Mouse (Mus musculus) forebrain, embryonic 11.5 days (tissue): ENCODE data around the gene Polg. TPM values are rescaled to one million over a fixed set of nuclear protein-coding genes. Genes with fewer than 3 reads are reported as not detected.

ENCODE experiments used
- ATAC-seq: fragments of 200-750 bp; cut with Nextera tagmentation; replicated peaks from 2 replicates; pipeline ENCODE4 v1.8.0; 2017; ENCODE audit warnings: moderate TSS enrichment; ENCODE audit not compliant: low FRiP score
- DNase-seq: peaks from one replicate; pipeline ENCODE4 v3.0.0-alpha.2; 2017; ENCODE audit warnings: low spot score
- H3K27ac ChIP-seq: fragments of 300-500 bp; sonication (generic); 2 replicates; pipeline ENCODE4 v1.5.1; 2014; ENCODE audit warnings: low read depth, low read length
- H3K27me3 ChIP-seq: fragments of 300-500 bp; sonication (generic); 2 replicates; pipeline ENCODE4 v1.6.1; 2014; ENCODE audit warnings: mild to moderate bottlenecking, low read length, mixed read lengths; ENCODE audit not compliant: control insufficient read depth, insufficient read depth
- H3K36me3 ChIP-seq: fragments of 300-500 bp; sonication (generic); 2 replicates; pipeline ENCODE4 v1.6.1; 2014; ENCODE audit warnings: mild to moderate bottlenecking, low read length, moderate library complexity, mixed read lengths; ENCODE audit not compliant: control insufficient read depth, insufficient read depth
- H3K4me1 ChIP-seq: fragments of 300-500 bp; sonication (generic); replicated peaks from 2 replicates; pipeline ENCODE4 v1.6.1; 2014; ENCODE audit warnings: low read length, mixed read lengths; ENCODE audit not compliant: control insufficient read depth, insufficient read depth
- H3K4me2 ChIP-seq: fragments of 300-500 bp; sonication (generic); 2 replicates; pipeline ENCODE4 v1.6.1; 2014; ENCODE audit warnings: low read depth, mild to moderate bottlenecking, low read length, moderate library complexity, mixed read lengths; ENCODE audit not compliant: severe bottlenecking
- H3K4me3 ChIP-seq: fragments of 300-500 bp; sonication (generic); 2 replicates; pipeline ENCODE4 v1.5.1; 2014; ENCODE audit warnings: low read depth, low read length
- H3K9ac ChIP-seq: fragments of 300-500 bp; sonication (generic); 2 replicates; pipeline ENCODE4 v1.6.1; 2014; ENCODE audit warnings: low read length
- H3K9me3 ChIP-seq: fragments of 300-500 bp; sonication (generic); 2 replicates; pipeline ENCODE4 v1.6.1; 2016; ENCODE audit warnings: low read length, mixed read lengths; ENCODE audit not compliant: control insufficient read depth
- WGBS: fragments of 180-500 bp; shearing (Covaris S2); extraction: QIAGEN DNeasy Blood & Tissue Kit; methylation state at CpG from one replicate; pipeline ENCODE4 v1.1.7; 2014; 5-methylcytosine and 5-hydroxymethylcytosine counted together
- polyA plus RNA-seq: library from polyadenylated mRNA; unstranded; fragments of >200 nt; fragmentation: Nextera tagmentation; extraction: Ambion mirVana; gene quantifications from 2 replicates; pipeline ENCODE4 v1.2.1, GENCODE M21; 2014

Polg gene
- polyA plus RNA-seq, 1 experiment from 2014 or later = 48.5 TPM

- H3K4me3 ChIP-seq = peak overlapping the region; percentile 91
- DNase-seq (peak; percentile 83), ATAC-seq (peak; percentile 68)
- H3K27ac ChIP-seq = peak overlapping the region; percentile 75
- H3K9ac ChIP-seq = peak overlapping the region; percentile 83
- under 1% methylated on average over 47 of the region's 47 CpGs for WGBS
- H3K27me3 ChIP-seq = no peaks in the 10 kb centered on the region
- H3K36me3 ChIP-seq = no peaks in the 10 kb centered on the region; the same call in 1 of the 2 replicates
- peak overlapping the region; percentile 90 for H3K4me2 ChIP-seq
- peaks cover 12% of the 10 kb centered on the region for H3K4me1 ChIP-seq
- no peaks in the 10 kb centered on the region for H3K9me3 ChIP-seq
Observed at GRCm38 (mm10) chr7:79465461-79466044, 609 bp downstream of the Polg start.

DNA sequence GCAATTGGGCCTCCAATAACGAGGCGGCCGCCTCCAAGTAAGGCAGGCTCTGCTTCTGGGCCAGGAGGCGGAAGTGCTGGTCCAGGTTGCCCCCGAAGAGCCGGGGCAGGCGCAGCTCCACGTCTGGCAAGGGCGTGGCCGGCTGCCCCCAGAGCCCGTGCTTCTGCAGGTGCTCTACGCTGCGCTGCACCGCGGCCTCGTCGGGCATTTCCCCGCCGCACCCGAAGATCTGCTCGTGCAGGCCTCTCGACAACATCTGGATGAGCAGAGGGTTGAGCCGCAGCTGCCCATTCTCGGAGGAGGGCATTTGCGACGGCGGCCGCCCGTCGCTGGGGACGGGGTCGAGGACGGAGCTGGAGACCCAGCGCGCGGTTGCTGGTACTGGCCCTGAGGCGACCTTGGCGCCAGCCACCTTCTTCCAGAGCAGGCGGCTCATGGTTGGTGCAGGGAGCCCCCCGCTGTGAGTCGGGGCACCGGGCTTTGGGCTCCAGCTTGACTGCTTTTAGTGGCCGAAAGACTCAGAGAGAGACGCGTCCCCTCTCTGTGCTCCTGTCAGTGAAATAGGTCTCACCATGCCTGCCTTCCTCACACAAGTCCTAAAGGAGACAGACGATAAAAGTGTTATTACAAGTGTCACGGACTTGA lies 1.3 kb downstream of the Polg start:
- H3K36me3 ChIP-seq = no peaks in the 10 kb centered on the region; the same call in 1 of the 2 replicates
- peak; percentile 67 for DNase-seq
- no peak overlapping the region for H3K27ac ChIP-seq
- peaks cover 12% of the 10 kb centered on the region for H3K4me1 ChIP-seq
- H3K9me3 ChIP-seq = no peaks in the 10 kb centered on the region
- WGBS = 6% methylated on average over 47 of the region's 47 CpGs
- no peaks in the 10 kb centered on the region for H3K27me3 ChIP-seq
- H3K4me3 ChIP-seq = peak overlapping the region; percentile 91
- H3K4me2 ChIP-seq = peak overlapping the region; percentile 90
- peak overlapping the region; percentile 83 for H3K9ac ChIP-seq
- no peak for ATAC-seq

GRCm38 (mm10) chr7:79463376-79464077 lies 2.6 kb downstream of the Polg start:
- H3K27ac ChIP-seq = no peak overlapping the region
- H3K4me1 ChIP-seq = peaks cover 12% of the 10 kb centered on the region
- DNase-seq = no peak
- no peak overlapping the region for H3K9ac ChIP-seq
- H3K4me3 ChIP-seq = no peak overlapping the region
- ATAC-seq = no peak
- H3K9me3 ChIP-seq = no peaks in the 10 kb centered on the region
- WGBS = 91% methylated on average over 11 of the region's 11 CpGs
- H3K4me2 ChIP-seq = no peak overlapping the region
- no peaks in the 10 kb centered on the region; the same call in 1 of the 2 replicates for H3K36me3 ChIP-seq
- no peaks in the 10 kb centered on the region for H3K27me3 ChIP-seq

GRCm38 (mm10) chr7:79461721-79462120 lies 4.4 kb downstream of the Polg start:
- Histone ChIP-seq H3K4me3 (no peak overlapping the region), H3K27ac (no peak overlapping the region), H3K4me1 (peaks cover 12% of the 10 kb centered on the region), H3K27me3 (no peaks in the 10 kb centered on the region), H3K9ac (no peak overlapping the region), H3K9me3 (no peaks in the 10 kb centered on the region), H3K4me2 (no peak overlapping the region), H3K36me3 (peaks cover 5% of the 10 kb centered on the region; the same call in 1 of the 2 replicates)
- ATAC-seq (no peak), DNase-seq (no peak)
- WGBS = 92% methylated on average over 10 of the region's 10 CpGs

GRCm38 (mm10) chr7:79447486-79447885 lies 18.7 kb downstream of the Polg start:
- H3K4me3 ChIP-seq = no peak overlapping the region
- H3K9me3 ChIP-seq = no peaks in the 10 kb centered on the region
- H3K27ac ChIP-seq = no peak overlapping the region
- DNase-seq = no peak
- peaks cover 17% of the 10 kb centered on the region for H3K36me3 ChIP-seq
- 93% methylated on average over 3 of the region's 3 CpGs for WGBS
- no peak overlapping the region for H3K4me2 ChIP-seq
- ATAC-seq = no peak
- H3K4me1 ChIP-seq = no peaks in the 10 kb centered on the region
- no peak overlapping the region for H3K9ac ChIP-seq
- H3K27me3 ChIP-seq = no peaks in the 10 kb centered on the region

GRCm38 (mm10) chr7:79447048-79447447 lies 19.1 kb downstream of the Polg start:
- WGBS = 87% methylated on average over 2 of the region's 2 CpGs
- ATAC-seq (no peak), DNase-seq (no peak)
- Histone ChIP-seq H3K9me3 (no peaks in the 10 kb centered on the region), H3K4me2 (no peak overlapping the region), H3K9ac (no peak overlapping the region), H3K27me3 (no peaks in the 10 kb centered on the region), H3K36me3 (peaks cover 16% of the 10 kb centered on the region), H3K4me1 (no peaks in the 10 kb centered on the region), H3K27ac (no peak overlapping the region), H3K4me3 (no peak overlapping the region)

DNA sequence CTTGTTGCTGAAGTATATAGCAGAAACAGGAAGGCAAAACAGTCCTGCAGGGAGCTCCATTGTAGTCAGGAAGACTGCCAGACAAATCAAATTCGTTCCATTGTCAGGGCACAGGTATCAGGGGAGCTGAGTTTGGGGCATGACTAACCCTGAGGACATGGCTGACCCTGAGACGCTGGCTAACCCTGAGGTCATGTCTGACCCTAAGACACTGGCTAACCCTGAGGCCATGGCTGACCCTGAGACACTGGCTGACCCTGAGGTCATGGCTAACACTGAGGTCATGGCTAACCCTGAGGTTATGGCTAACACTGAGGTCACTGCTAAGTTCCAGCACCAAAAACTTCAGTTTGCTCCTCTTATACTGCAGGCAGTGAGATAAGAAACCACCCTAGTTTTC lies 26.1 kb downstream of the Polg start:
- Histone ChIP-seq H3K27me3 (no peaks in the 10 kb centered on the region), H3K4me3 (no peak overlapping the region), H3K9ac (no peak overlapping the region), H3K27ac (no peak overlapping the region), H3K4me2 (no peak overlapping the region), H3K4me1 (no peaks in the 10 kb centered on the region), H3K9me3 (no peaks in the 10 kb centered on the region), H3K36me3 (peaks cover under 1% of the 10 kb centered on the region; the same call in 1 of the 2 replicates)
- ATAC-seq = no peak
- 79% methylated on average over 2 of the region's 2 CpGs for WGBS
- no peak for DNase-seq

DNA sequence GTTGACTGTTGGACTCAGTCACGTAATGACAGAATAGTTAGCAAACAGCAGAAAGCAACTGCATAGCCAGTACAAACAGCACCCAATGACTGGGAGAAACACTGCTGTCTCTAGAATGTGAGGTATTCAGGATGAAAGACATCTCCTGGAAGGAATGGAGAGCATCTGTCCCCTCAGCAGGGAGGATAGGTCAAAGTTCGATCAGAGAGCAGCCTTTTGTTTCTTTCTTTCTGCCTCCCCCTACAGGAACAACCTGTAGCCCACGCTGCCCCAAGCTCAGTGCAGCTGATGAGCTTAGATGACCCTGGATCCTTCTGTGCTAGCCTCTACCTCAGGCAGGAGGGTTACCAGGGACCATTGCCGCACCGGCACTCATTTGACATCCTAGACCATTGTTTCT lies 37.9 kb downstream of the Polg start:
- ATAC-seq = no peak
- no peaks in the 10 kb centered on the region for H3K4me1 ChIP-seq
- H3K9me3 ChIP-seq = no peaks in the 10 kb centered on the region
- H3K36me3 ChIP-seq = no peaks in the 10 kb centered on the region
- no peak for DNase-seq
- no peaks in the 10 kb centered on the region for H3K27me3 ChIP-seq
- H3K4me2 ChIP-seq = no peak overlapping the region
- no peak overlapping the region for H3K27ac ChIP-seq
- WGBS = 63% methylated on average over 5 of the region's 5 CpGs
- H3K9ac ChIP-seq = no peak overlapping the region
- no peak overlapping the region for H3K4me3 ChIP-seq
